Mouse (Mus musculus) lung, embryonic 14.5 days (tissue): Measurements from ENCODE around the gene Mthfd1l. TPM values are rescaled to one million over a fixed set of nuclear protein-coding genes. Genes with fewer than 3 reads are reported as not detected.

ENCODE experiments used
- ATAC-seq: fragments of 200-750 bp; cut with Nextera tagmentation; 2 replicates; pipeline ENCODE4 v1.8.0; 2017; ENCODE audit warnings: mild to moderate bottlenecking, moderate TSS enrichment, moderate library complexity; ENCODE audit not compliant: insufficient read depth
- DNase-seq: peaks from one replicate; pipeline ENCODE4 v3.0.0-alpha.2; 2015
- H3K27ac ChIP-seq: fragments of 300-500 bp; sonication (generic); 2 replicates; pipeline ENCODE4 v1.5.1; 2014; ENCODE audit warnings: low read depth, mild to moderate bottlenecking, moderate library complexity
- H3K27me3 ChIP-seq: fragments of 300-500 bp; sonication (generic); 2 replicates; pipeline ENCODE4 v1.6.1; 2014; ENCODE audit warnings: low read length, control low read depth; ENCODE audit not compliant: insufficient read depth
- H3K36me3 ChIP-seq: fragments of 300-500 bp; sonication (generic); 2 replicates; pipeline ENCODE4 v1.6.1; 2014; ENCODE audit warnings: control low read depth; ENCODE audit not compliant: insufficient read depth
- H3K4me1 ChIP-seq: fragments of 300-500 bp; sonication (generic); 2 replicates; pipeline ENCODE4 v1.6.1; 2014; ENCODE audit warnings: antibody characterized with exemption, control low read depth; ENCODE audit not compliant: insufficient read depth
- H3K4me2 ChIP-seq: fragments of 300-500 bp; sonication (generic); 2 replicates; pipeline ENCODE4 v1.6.1; 2014; ENCODE audit warnings: mild to moderate bottlenecking
- H3K4me3 ChIP-seq: fragments of 300-500 bp; sonication (generic); 2 replicates; pipeline ENCODE4 v1.5.1; 2014; ENCODE audit warnings: low read depth, low read length
- H3K9ac ChIP-seq: fragments of 300-500 bp; sonication (generic); 2 replicates; pipeline ENCODE4 v1.6.1; 2014
- H3K9me3 ChIP-seq: fragments of 300-500 bp; sonication (generic); 2 replicates; pipeline ENCODE4 v1.6.1; 2016; ENCODE audit warnings: low read depth, low read length, control low read depth
- CTCF ChIP-seq: IDR thresholded peaks from 2 replicates; pipeline ENCODE4 v1.5.1; 2016; ENCODE audit warnings: antibody characterized with exemption, low read depth
- WGBS: fragments of 180-500 bp; shearing (Covaris S2); extraction: QIAGEN DNeasy Blood & Tissue Kit; methylation state at CpG from one replicate; pipeline ENCODE4 v1.1.7; 2014; 5-methylcytosine and 5-hydroxymethylcytosine counted together
- polyA plus RNA-seq: library from polyadenylated mRNA; unstranded; fragments of >200 nt; fragmentation: Nextera tagmentation; extraction: Ambion mirVana; gene quantifications from 2 replicates; pipeline ENCODE4 v1.2.1, GENCODE M21; 2014

Gene Mthfd1l
- polyA plus RNA-seq, 1 experiment from 2014 or later = 21.7 TPM

GRCm38 (mm10) chr10:4044421-4044820 is 71.5 kb downstream of the Mthfd1l start:
- Histone ChIP-seq H3K27ac (no peak overlapping the region), H3K4me1 (no peaks in the 10 kb centered on the region), H3K27me3 (no peaks in the 10 kb centered on the region), H3K4me3 (no peak overlapping the region), H3K9ac (no peak overlapping the region), H3K4me2 (no peak overlapping the region), H3K36me3 (peaks cover 15% of the 10 kb centered on the region; the same call in 1 of the 2 replicates), H3K9me3 (no peaks in the 10 kb centered on the region)
- TF ChIP-seq CTCF = no peak
- ATAC-seq = no peak
- 74% methylated on average over 7 of the region's 7 CpGs for WGBS
- no peak for DNase-seq

- Histone ChIP-seq H3K27me3 (no peaks in the 10 kb centered on the region), H3K36me3 (peaks cover 20% of the 10 kb centered on the region; the same call in 1 of the 2 replicates), H3K4me1 (no peaks in the 10 kb centered on the region), H3K4me2 (no peak overlapping the region), H3K9me3 (no peaks in the 10 kb centered on the region), H3K27ac (peak overlapping the region; percentile 40; the same call in 1 of the 2 replicates), H3K9ac (no peak overlapping the region), H3K4me3 (no peak overlapping the region)
- 49% methylated on average over 4 of the region's 4 CpGs for WGBS
- TF ChIP-seq CTCF = no peak
- ATAC-seq = peak; percentile 47; the same call in 1 of the 2 replicates
- DNase-seq = peak; percentile 34
Observed at GRCm38 (mm10) chr10:4046496-4046895, 73.6 kb downstream of the Mthfd1l start.

GRCm38 (mm10) chr10:4047666-4048065 is 74.7 kb downstream of the Mthfd1l start:
- WGBS = 80% methylated on average over 6 of the region's 6 CpGs
- H3K4me2 ChIP-seq = no peak overlapping the region
- H3K27ac ChIP-seq = no peak overlapping the region
- no peaks in the 10 kb centered on the region for H3K4me1 ChIP-seq
- TF ChIP-seq CTCF = no peak
- no peaks in the 10 kb centered on the region for H3K27me3 ChIP-seq
- no peak overlapping the region for H3K4me3 ChIP-seq
- peaks cover 20% of the 10 kb centered on the region; the same call in 1 of the 2 replicates for H3K36me3 ChIP-seq
- DNase-seq (no peak), ATAC-seq (no peak)
- H3K9me3 ChIP-seq = no peaks in the 10 kb centered on the region
- no peak overlapping the region for H3K9ac ChIP-seq

- Histone ChIP-seq H3K4me1 (no peaks in the 10 kb centered on the region), H3K9me3 (no peaks in the 10 kb centered on the region), H3K4me2 (no peak overlapping the region), H3K27me3 (no peaks in the 10 kb centered on the region), H3K27ac (no peak overlapping the region), H3K9ac (no peak overlapping the region), H3K4me3 (no peak overlapping the region), H3K36me3 (0 out of 2 replicates have a peak, but pooled peaks cover 16% of the 10 kb centered on the region)
- ATAC-seq (no peak), DNase-seq (no peak)
- TF ChIP-seq CTCF = no peak
- WGBS = 97% methylated on average over 4 of the region's 4 CpGs
Observed at GRCm38 (mm10) chr10:4050236-4050635, 77.3 kb downstream of the Mthfd1l start.

- DNase-seq (no peak), ATAC-seq (no peak)
- no peak overlapping the region for H3K9ac ChIP-seq
- 85% methylated on average over 4 of the region's 4 CpGs for WGBS
- no peak overlapping the region for H3K4me2 ChIP-seq
- H3K27ac ChIP-seq = no peak overlapping the region
- no peaks in the 10 kb centered on the region for H3K4me1 ChIP-seq
- H3K9me3 ChIP-seq = no peaks in the 10 kb centered on the region
- H3K27me3 ChIP-seq = no peaks in the 10 kb centered on the region
- no peak for TF ChIP-seq CTCF
- H3K36me3 ChIP-seq = 0 out of 2 replicates have a peak, but pooled peaks cover 16% of the 10 kb centered on the region
- H3K4me3 ChIP-seq = no peak overlapping the region
Observed at GRCm38 (mm10) chr10:4052711-4053110, 79.8 kb downstream of the Mthfd1l start.

GRCm38 (mm10) chr10:4053278-4054061 is 80.6 kb downstream of the Mthfd1l start:
- H3K4me2 ChIP-seq = no peak overlapping the region
- H3K4me1 ChIP-seq = no peaks in the 10 kb centered on the region
- H3K27ac ChIP-seq = no peak overlapping the region
- H3K4me3 ChIP-seq = no peak overlapping the region
- no peak for DNase-seq
- H3K36me3 ChIP-seq = 0 out of 2 replicates have a peak, but pooled peaks cover 16% of the 10 kb centered on the region
- ATAC-seq = no peak
- no peaks in the 10 kb centered on the region for H3K27me3 ChIP-seq
- 74% methylated on average over 19 of the region's 19 CpGs for WGBS
- no peak for TF ChIP-seq CTCF
- H3K9ac ChIP-seq = no peak overlapping the region
- no peaks in the 10 kb centered on the region for H3K9me3 ChIP-seq

GRCm38 (mm10) chr10:4054589-4054988 is 81.7 kb downstream of the Mthfd1l start:
- Histone ChIP-seq H3K9ac (no peak overlapping the region), H3K4me3 (no peak overlapping the region), H3K27me3 (no peaks in the 10 kb centered on the region), H3K4me2 (no peak overlapping the region), H3K4me1 (no peaks in the 10 kb centered on the region), H3K36me3 (0 out of 2 replicates have a peak, but pooled peaks cover 16% of the 10 kb centered on the region), H3K9me3 (no peaks in the 10 kb centered on the region), H3K27ac (no peak overlapping the region)
- no peak for ATAC-seq
- WGBS = 71% methylated on average over 1 of the region's 1 CpGs
- TF ChIP-seq CTCF = no peak
- DNase-seq = no peak
